ENCODE assay signal across 10 mouse cellular contexts in the genomic region with DNA sequence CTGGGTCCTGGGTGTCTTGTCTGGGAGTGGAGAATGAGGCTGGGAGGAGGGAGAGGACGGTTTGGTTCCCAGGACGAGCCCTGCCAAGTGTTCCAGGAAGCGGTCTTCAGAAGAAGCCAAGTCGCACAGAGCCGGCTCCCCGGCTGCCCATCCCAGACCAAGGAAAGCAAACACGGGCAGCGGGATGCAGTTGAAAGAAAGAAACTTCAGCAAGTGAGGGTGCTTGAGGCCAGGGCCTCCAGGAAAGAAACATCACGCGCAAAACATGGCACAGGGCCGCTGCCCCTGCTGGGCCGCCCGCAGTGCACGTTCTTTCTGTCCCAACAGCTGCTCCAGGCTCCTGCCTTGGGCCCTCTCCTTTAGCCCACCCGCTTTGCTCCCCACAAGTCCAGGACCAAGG.
DNase-seq lines count a peak whose midpoint lies in the region; ATAC-seq and TF ChIP-seq lines count a peak whose summit lies in the region.
"Had no signal": no experiment of that assay in that cellular context is flagged by ENCODE, and none has a peak within 500 bp of the region (broad histone marks: within the 10 kb centered on the region; RNA-seq: fewer than 3 reads in every experiment).

No protein-coding gene starts in this region.

- H3K4me1 ChIP-seq in lung, postnatal 0 days (ENCODE audit: insufficient read depth, low read depth, low read length) = no peaks in the 10 kb centered on the region
- H3K4me1 ChIP-seq in stomach, postnatal 0 days (replicated peaks; ENCODE audit: control insufficient read depth, insufficient read depth) = no peaks in the 10 kb centered on the region
- H3K4me1 ChIP-seq: hindbrain, embryonic 15.5 days had no signal

- WGBS in lung, postnatal 0 days = 48% methylated on average over 15 of the region's 15 CpGs
- WGBS in stomach, postnatal 0 days = 57% methylated on average over 15 of the region's 15 CpGs

- ATAC-seq in lung, postnatal 0 days = no peak
- ATAC-seq in stomach, postnatal 0 days (ENCODE audit: low FRiP score, low TSS enrichment) = no peak

- H3K9me3 ChIP-seq in lung, postnatal 0 days (ENCODE audit: low read length) = no peaks in the 10 kb centered on the region
- no peaks in the 10 kb centered on the region for H3K9me3 ChIP-seq in stomach, postnatal 0 days (ENCODE audit: control insufficient read depth, low read length)
- H3K9me3 ChIP-seq: hindbrain, embryonic 15.5 days had no signal

- H3K4me3 ChIP-seq in lung, postnatal 0 days (ENCODE audit: low read depth, low read length) = no peak overlapping the region
- H3K4me3 ChIP-seq in stomach, postnatal 0 days (ENCODE audit: low read depth, low read length) = no peak overlapping the region
- H3K4me3 ChIP-seq: hindbrain, embryonic 15.5 days had no signal

- no peak overlapping the region for H3K4me2 ChIP-seq in lung, postnatal 0 days (replicated peaks; ENCODE audit: low read depth, low read length)
- H3K4me2 ChIP-seq in stomach, postnatal 0 days (replicated peaks; ENCODE audit: low read depth) = no peak overlapping the region
- H3K4me2 ChIP-seq: hindbrain, embryonic 15.5 days had no signal

- no peaks in the 10 kb centered on the region for H3K36me3 ChIP-seq in lung, postnatal 0 days (ENCODE audit: insufficient read depth, low read length)
- H3K36me3 ChIP-seq in stomach, postnatal 0 days (ENCODE audit: control insufficient read depth, insufficient read depth, low read length) = no peaks in the 10 kb centered on the region
- H3K36me3 ChIP-seq: hindbrain, embryonic 15.5 days had no signal

- no peaks in the 10 kb centered on the region for H3K27me3 ChIP-seq in lung, postnatal 0 days (replicated peaks; ENCODE audit: insufficient read depth, low read length)
- H3K27me3 ChIP-seq in stomach, postnatal 0 days (ENCODE audit: control insufficient read depth, insufficient read depth, low read length) = no peaks in the 10 kb centered on the region
- H3K27me3 ChIP-seq: hindbrain, embryonic 15.5 days had no signal

- no peak overlapping the region for H3K27ac ChIP-seq in lung, postnatal 0 days (ENCODE audit: low read length)
- H3K27ac ChIP-seq in stomach, postnatal 0 days (replicated peaks) = 0 out of 2 replicates have a peak overlapping the region, but pooled peaks have one; percentile 1
- H3K27ac ChIP-seq: hindbrain, embryonic 15.5 days had no signal

- DNase-seq in lung, postnatal 4 days = peak; percentile 13 to 43
- no peak for DNase-seq in lung, postnatal 0 days (ENCODE audit: low spot score)
- DNase-seq in gastrocnemius, postnatal 10 days = peak; percentile 68
- DNase-seq in heart, postnatal 36 days = peak; percentile 21 to 23
- no peak for DNase-seq in stomach, postnatal 0 days (ENCODE audit: low spot score)
- no peak for DNase-seq in kidney, postnatal 4 days
- DNase-seq in cerebellum, adult 11-12 months = no peak
- DNase-seq: kidney, adult 18-20 months; right cerebral cortex, postnatal 25 days had no signal

- H3K9ac ChIP-seq in lung, postnatal 0 days (replicated peaks; ENCODE audit: low read depth) = no peak overlapping the region
- no peak overlapping the region for H3K9ac ChIP-seq in stomach, postnatal 0 days (ENCODE audit: low read length)
- H3K9ac ChIP-seq: hindbrain, embryonic 15.5 days had no signal

- TF ChIP-seq CTCF in lung, postnatal 0 days (IDR thresholded peaks at IDR 0.05) = no peak
- TF ChIP-seq CTCF in stomach, postnatal 0 days (IDR thresholded peaks at IDR 0.05; ENCODE audit: low read depth) = no peak

- TF ChIP-seq EP300 in lung, postnatal 0 days (IDR thresholded peaks at IDR 0.05) = no peak
- TF ChIP-seq EP300 in stomach, postnatal 0 days (optimal IDR thresholded peaks at IDR 0.05) = no peak

- intact Hi-C loops in heart, postnatal 36 days (cut with DNase I) = no loop called here

Comparison
In these comparisons a context has a peak if more than half of its experiments do, and no peak if none do; other contexts are left out.
1. DNase-seq: peak in lung, postnatal 4 days (2 of 2), gastrocnemius, postnatal 10 days (single experiment) and heart, postnatal 36 days (2 of 2); none in lung, postnatal 0 days (single experiment), stomach, postnatal 0 days (single experiment), kidney, postnatal 4 days (0 of 2) and cerebellum, adult 11-12 months (single experiment).